Mouse (Mus musculus) CH12.LX (cell line): ENCODE data around the gene Abcc2.
A peak's percentile ranks its signal among the peaks of the same experiment; 100 is the strongest.

ENCODE experiments used
- BHLHE40 ChIP-seq: IDR thresholded peaks from 2 replicates; pipeline ENCODE4 v1.6.1; 2011; ENCODE audit warnings: mild to moderate bottlenecking, low read depth, low read length, improper control_type of control experiment
- CTCF ChIP-seq, 2 experiments: IDR thresholded peaks in 1 of 2; conservative IDR thresholded peaks in 1 of 2; 2 replicates each; pipeline ENCODE4 v1.5.1; 2011 to 2012; ENCODE audit warnings: low read depth in 2 of 2, low read length in 2 of 2, improper control_type of control experiment in 1 of 2, inconsistent platforms in 1 of 2, mild to moderate bottlenecking in 1 of 2, moderate library complexity in 1 of 2
- JUN ChIP-seq: IDR thresholded peaks from 2 replicates; pipeline ENCODE4 v1.6.1; 2011; ENCODE audit warnings: low read depth, mild to moderate bottlenecking, low read length, improper control_type of control experiment, moderate library complexity; ENCODE audit not compliant: insufficient read depth
- MAX ChIP-seq: IDR thresholded peaks from 2 replicates; pipeline ENCODE4 v1.6.1; 2011; ENCODE audit warnings: low read length, improper control_type of control experiment
- RAD21 ChIP-seq: IDR thresholded peaks from 2 replicates; pipeline ENCODE4 v1.6.1; 2011; ENCODE audit warnings: low read depth, mild to moderate bottlenecking, low read length, improper control_type of control experiment, moderate library complexity

DNA sequence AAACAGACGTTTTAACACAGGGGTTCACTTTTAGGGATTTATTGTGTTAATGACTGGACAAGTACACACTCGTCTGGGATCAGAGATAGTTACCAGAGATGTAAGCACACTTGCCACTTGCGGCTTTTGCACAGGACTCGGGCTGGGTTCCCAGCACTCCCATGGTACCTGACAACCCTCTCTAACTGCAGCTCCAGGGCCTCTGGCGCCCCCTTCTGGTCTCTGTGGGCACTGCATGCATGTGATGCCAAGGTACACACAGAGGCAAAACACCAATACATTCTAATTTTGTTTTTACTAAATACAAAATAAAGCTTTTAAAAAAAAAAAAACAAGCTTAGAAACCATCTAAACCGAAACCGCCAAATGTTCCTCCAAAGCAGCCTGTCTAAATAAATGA lies 99.6 kb downstream of the Abcc2 start:
- TF ChIP-seq RAD21 = no peak
- no peak for TF ChIP-seq JUN
- TF ChIP-seq BHLHE40 = no peak
- TF ChIP-seq MAX = no peak
- TF ChIP-seq CTCF (conservative IDR thresholded peaks at IDR 0.05 in 1 of 2, IDR thresholded peaks at IDR 0.05 in 1 of 2; ENCODE audit: low read depth in 2 of 2, low read length in 2 of 2) = 0 out of 4 replicates have a peak, but pooled peaks of 1 of the 2 experiments have one; percentile 20
